Mouse (Mus musculus) brain, embryonic 14.5 days (tissue): Measurements from ENCODE around the gene Gm20379.

Experiments
- CTCF ChIP-seq: fragments of 200-500 bp; IDR thresholded peaks from 2 replicates; pipeline ENCODE4 v1.5.1; 2012; ENCODE audit warnings: inconsistent platforms, mild to moderate bottlenecking, moderate library complexity, borderline replicate concordance; ENCODE audit not compliant: insufficient read depth, insufficient read length; ENCODE audit errors: extremely low read depth
- POLR2A ChIP-seq: fragments of 200-500 bp; IDR thresholded peaks from 2 replicates; pipeline ENCODE4 v1.6.1; 2012; ENCODE audit warnings: mild to moderate bottlenecking, inconsistent platforms, borderline replicate concordance; ENCODE audit not compliant: poor library complexity, insufficient read depth, insufficient read length, severe bottlenecking; ENCODE audit errors: extremely low read depth

GRCm38 (mm10) chr13:92330621-92331020, 24.8 kb downstream of the Gm20379 start:
- no peak for TF ChIP-seq CTCF
- no peak for TF ChIP-seq POLR2A
